Mouse (Mus musculus): ENCODE data around the gene Insr. TPM values are rescaled to one million over a fixed set of nuclear protein-coding genes. Genes with fewer than 3 reads are reported as not detected.

Insr gene
- polyA plus RNA-seq, 1 experiment from 2014 or later = 54.2 TPM

GRCm38 (mm10) chr8:3248704-3249103 lies 30.7 kb downstream of the Insr start:
- DNase-seq (ENCODE audit: low spot score) (no peak), ATAC-seq (ENCODE audit: low FRiP score) (no peak)
- WGBS = 90% methylated on average over 5 of the region's 5 CpGs
- Histone ChIP-seq H3K9me3 (ENCODE audit: control insufficient read depth, low read length) (no peaks in the 10 kb centered on the region), H3K4me1 (replicated peaks; ENCODE audit: control insufficient read depth, insufficient read depth, low read length) (no peaks in the 10 kb centered on the region), H3K4me2 (replicated peaks) (no peak overlapping the region), H3K27ac (no peak overlapping the region), H3K27me3 (ENCODE audit: control insufficient read depth, insufficient read depth, low read length) (no peaks in the 10 kb centered on the region), H3K36me3 (replicated peaks; ENCODE audit: control insufficient read depth, insufficient read depth) (peaks cover 22% of the 10 kb centered on the region), H3K4me3 (replicated peaks; ENCODE audit: low read length) (no peak overlapping the region), H3K9ac (no peak overlapping the region)

- ATAC-seq (ENCODE audit: low FRiP score) = no peak
- Histone ChIP-seq H3K9me3 (ENCODE audit: control insufficient read depth, low read length) (no peaks in the 10 kb centered on the region), H3K27ac (no peak overlapping the region), H3K4me2 (replicated peaks) (no peak overlapping the region), H3K4me3 (replicated peaks; ENCODE audit: low read length) (no peak overlapping the region), H3K9ac (no peak overlapping the region), H3K27me3 (ENCODE audit: control insufficient read depth, insufficient read depth, low read length) (no peaks in the 10 kb centered on the region), H3K36me3 (replicated peaks; ENCODE audit: control insufficient read depth, insufficient read depth) (peaks cover 18% of the 10 kb centered on the region), H3K4me1 (replicated peaks; ENCODE audit: control insufficient read depth, insufficient read depth, low read length) (no peaks in the 10 kb centered on the region)
- WGBS = 87% methylated on average over 1 of the region's 1 CpGs
- no peak for DNase-seq (ENCODE audit: low spot score)
Observed at GRCm38 (mm10) chr8:3247129-3247528, 32.3 kb downstream of the Insr start.

GRCm38 (mm10) chr8:3243229-3243628 lies 36.2 kb downstream of the Insr start:
- WGBS = 74% methylated on average over 4 of the region's 4 CpGs
- H3K4me1 ChIP-seq (replicated peaks; ENCODE audit: control insufficient read depth, insufficient read depth, low read length) = no peaks in the 10 kb centered on the region
- H3K36me3 ChIP-seq (replicated peaks; ENCODE audit: control insufficient read depth, insufficient read depth) = peaks cover 8% of the 10 kb centered on the region
- DNase-seq (ENCODE audit: low spot score) = no peak
- H3K27ac ChIP-seq = no peak overlapping the region
- no peaks in the 10 kb centered on the region for H3K9me3 ChIP-seq (ENCODE audit: control insufficient read depth, low read length)
- no peaks in the 10 kb centered on the region for H3K27me3 ChIP-seq (ENCODE audit: control insufficient read depth, insufficient read depth, low read length)
- no peak overlapping the region for H3K4me2 ChIP-seq (replicated peaks)
- H3K4me3 ChIP-seq (replicated peaks; ENCODE audit: low read length) = no peak overlapping the region
- no peak overlapping the region for H3K9ac ChIP-seq
- no peak for ATAC-seq (ENCODE audit: low FRiP score)

GRCm38 (mm10) chr8:3240725-3241124 lies 38.7 kb downstream of the Insr start:
- Histone ChIP-seq H3K9me3 (ENCODE audit: control insufficient read depth, low read length) (no peaks in the 10 kb centered on the region), H3K36me3 (replicated peaks; ENCODE audit: control insufficient read depth, insufficient read depth) (0 out of 2 replicates have a peak, but pooled peaks cover 2% of the 10 kb centered on the region), H3K4me2 (replicated peaks) (no peak overlapping the region), H3K4me3 (replicated peaks; ENCODE audit: low read length) (no peak overlapping the region), H3K27me3 (ENCODE audit: control insufficient read depth, insufficient read depth, low read length) (no peaks in the 10 kb centered on the region), H3K9ac (no peak overlapping the region), H3K4me1 (replicated peaks; ENCODE audit: control insufficient read depth, insufficient read depth, low read length) (no peaks in the 10 kb centered on the region), H3K27ac (no peak overlapping the region)
- 97% methylated on average over 3 of the region's 3 CpGs for WGBS
- no peak for DNase-seq (ENCODE audit: low spot score)
- no peak for ATAC-seq (ENCODE audit: low FRiP score)

GRCm38 (mm10) chr8:3239641-3240040 lies 39.8 kb downstream of the Insr start:
- WGBS = 85% methylated on average over 3 of the region's 3 CpGs
- no peak overlapping the region for H3K27ac ChIP-seq
- ATAC-seq (ENCODE audit: low FRiP score) (no peak), DNase-seq (ENCODE audit: low spot score) (no peak)
- H3K9ac ChIP-seq = no peak overlapping the region
- H3K9me3 ChIP-seq (ENCODE audit: control insufficient read depth, low read length) = no peaks in the 10 kb centered on the region
- H3K4me3 ChIP-seq (replicated peaks; ENCODE audit: low read length) = no peak overlapping the region
- H3K4me2 ChIP-seq (replicated peaks) = no peak overlapping the region
- H3K4me1 ChIP-seq (replicated peaks; ENCODE audit: control insufficient read depth, insufficient read depth, low read length) = no peaks in the 10 kb centered on the region
- H3K27me3 ChIP-seq (ENCODE audit: control insufficient read depth, insufficient read depth, low read length) = no peaks in the 10 kb centered on the region
- H3K36me3 ChIP-seq (replicated peaks; ENCODE audit: control insufficient read depth, insufficient read depth) = no peaks in the 10 kb centered on the region

GRCm38 (mm10) chr8:3238792-3239191 lies 40.6 kb downstream of the Insr start:
- Histone ChIP-seq H3K27ac (no peak overlapping the region), H3K4me1 (replicated peaks; ENCODE audit: control insufficient read depth, insufficient read depth, low read length) (no peaks in the 10 kb centered on the region), H3K9me3 (ENCODE audit: control insufficient read depth, low read length) (no peaks in the 10 kb centered on the region), H3K4me3 (replicated peaks; ENCODE audit: low read length) (no peak overlapping the region), H3K4me2 (replicated peaks) (no peak overlapping the region), H3K36me3 (replicated peaks; ENCODE audit: control insufficient read depth, insufficient read depth) (no peaks in the 10 kb centered on the region), H3K27me3 (ENCODE audit: control insufficient read depth, insufficient read depth, low read length) (no peaks in the 10 kb centered on the region), H3K9ac (no peak overlapping the region)
- 92% methylated on average over 3 of the region's 3 CpGs for WGBS
- DNase-seq (ENCODE audit: low spot score) = no peak
- no peak for ATAC-seq (ENCODE audit: low FRiP score)

GRCm38 (mm10) chr8:3237319-3237718 lies 42.1 kb downstream of the Insr start:
- no peak overlapping the region for H3K4me2 ChIP-seq (replicated peaks)
- no peak overlapping the region for H3K4me3 ChIP-seq (replicated peaks; ENCODE audit: low read length)
- no peaks in the 10 kb centered on the region for H3K9me3 ChIP-seq (ENCODE audit: control insufficient read depth, low read length)
- 71% methylated on average over 5 of the region's 5 CpGs for WGBS
- ATAC-seq (ENCODE audit: low FRiP score) (no peak), DNase-seq (ENCODE audit: low spot score) (no peak)
- H3K9ac ChIP-seq = no peak overlapping the region
- no peaks in the 10 kb centered on the region for H3K4me1 ChIP-seq (replicated peaks; ENCODE audit: control insufficient read depth, insufficient read depth, low read length)
- H3K36me3 ChIP-seq (replicated peaks; ENCODE audit: control insufficient read depth, insufficient read depth) = no peaks in the 10 kb centered on the region
- no peaks in the 10 kb centered on the region for H3K27me3 ChIP-seq (ENCODE audit: control insufficient read depth, insufficient read depth, low read length)
- H3K27ac ChIP-seq = no peak overlapping the region

GRCm38 (mm10) chr8:3236277-3236676 lies 43.1 kb downstream of the Insr start:
- ATAC-seq (ENCODE audit: low FRiP score) (no peak), DNase-seq (ENCODE audit: low spot score) (no peak)
- Histone ChIP-seq H3K4me1 (replicated peaks; ENCODE audit: control insufficient read depth, insufficient read depth, low read length) (no peaks in the 10 kb centered on the region), H3K27ac (no peak overlapping the region), H3K9me3 (ENCODE audit: control insufficient read depth, low read length) (no peaks in the 10 kb centered on the region), H3K4me2 (replicated peaks) (no peak overlapping the region), H3K4me3 (replicated peaks; ENCODE audit: low read length) (no peak overlapping the region), H3K27me3 (ENCODE audit: control insufficient read depth, insufficient read depth, low read length) (no peaks in the 10 kb centered on the region), H3K36me3 (replicated peaks; ENCODE audit: control insufficient read depth, insufficient read depth) (no peaks in the 10 kb centered on the region), H3K9ac (no peak overlapping the region)
- 63% methylated on average over 3 of the region's 3 CpGs for WGBS

GRCm38 (mm10) chr8:3234569-3234968 lies 44.8 kb downstream of the Insr start:
- Histone ChIP-seq H3K27me3 (ENCODE audit: control insufficient read depth, insufficient read depth, low read length) (no peaks in the 10 kb centered on the region), H3K36me3 (replicated peaks; ENCODE audit: control insufficient read depth, insufficient read depth) (no peaks in the 10 kb centered on the region), H3K9me3 (ENCODE audit: control insufficient read depth, low read length) (no peaks in the 10 kb centered on the region), H3K4me3 (replicated peaks; ENCODE audit: low read length) (no peak overlapping the region), H3K27ac (no peak overlapping the region), H3K4me1 (replicated peaks; ENCODE audit: control insufficient read depth, insufficient read depth, low read length) (no peaks in the 10 kb centered on the region), H3K9ac (no peak overlapping the region), H3K4me2 (replicated peaks) (no peak overlapping the region)
- WGBS = 86% methylated on average over 3 of the region's 3 CpGs
- ATAC-seq (ENCODE audit: low FRiP score) = no peak
- DNase-seq (ENCODE audit: low spot score) = no peak

GRCm38 (mm10) chr8:3232601-3233000 lies 46.8 kb downstream of the Insr start:
- Histone ChIP-seq H3K4me1 (replicated peaks; ENCODE audit: control insufficient read depth, insufficient read depth, low read length) (no peaks in the 10 kb centered on the region), H3K27me3 (ENCODE audit: control insufficient read depth, insufficient read depth, low read length) (no peaks in the 10 kb centered on the region), H3K9me3 (ENCODE audit: control insufficient read depth, low read length) (no peaks in the 10 kb centered on the region), H3K36me3 (replicated peaks; ENCODE audit: control insufficient read depth, insufficient read depth) (no peaks in the 10 kb centered on the region), H3K9ac (no peak overlapping the region), H3K4me3 (replicated peaks; ENCODE audit: low read length) (no peak overlapping the region), H3K27ac (no peak overlapping the region), H3K4me2 (replicated peaks) (no peak overlapping the region)
- no peak for DNase-seq (ENCODE audit: low spot score)
- 90% methylated on average over 2 of the region's 2 CpGs for WGBS
- ATAC-seq (ENCODE audit: low FRiP score) = no peak

Data from hindbrain, embryonic 14.5 days (tissue).